Mouse (Mus musculus): Measurements from ENCODE around the gene Fabp6. TPM values are rescaled to one million over a fixed set of nuclear protein-coding genes. Genes with fewer than 3 reads are reported as not detected.

Gene Fabp6
- not detected in 2 replicates for polyA plus RNA-seq (2014; fragmentation: Nextera tagmentation; extraction: Ambion mirVana)

- WGBS = 80% methylated on average over 5 of the region's 5 CpGs
- no peak within 1 kb of the TSS for H3K4me3 ChIP-seq (ENCODE audit: low read depth, low read length)
- TF ChIP-seq CTCF (IDR thresholded peaks at IDR 0.05; ENCODE audit: low read depth) = no peak
- no peaks in the 10 kb centered on the region for H3K9me3 ChIP-seq (ENCODE audit: low read depth, low read length)
- H3K9ac ChIP-seq = no peak within 1 kb of the TSS
- H3K4me1 ChIP-seq (ENCODE audit: insufficient read depth) = no peaks in the 10 kb centered on the region
- no peak for DNase-seq
- H3K4me2 ChIP-seq = no peak within 1 kb of the TSS
- no peak for ATAC-seq (ENCODE audit: insufficient read depth)
- no peak within 1 kb of the TSS for H3K27ac ChIP-seq (ENCODE audit: low read depth)
- H3K36me3 ChIP-seq (ENCODE audit: insufficient read depth) = no peaks in the 10 kb centered on the region
- no peaks in the 10 kb centered on the region for H3K27me3 ChIP-seq (ENCODE audit: insufficient read depth, low read length)
Observed at GRCm38 (mm10) chr11:43601440-43601839, at the start of gene Fabp6. Gene Fabp6 (minus strand): TSS chr11:43601540.

DNA sequence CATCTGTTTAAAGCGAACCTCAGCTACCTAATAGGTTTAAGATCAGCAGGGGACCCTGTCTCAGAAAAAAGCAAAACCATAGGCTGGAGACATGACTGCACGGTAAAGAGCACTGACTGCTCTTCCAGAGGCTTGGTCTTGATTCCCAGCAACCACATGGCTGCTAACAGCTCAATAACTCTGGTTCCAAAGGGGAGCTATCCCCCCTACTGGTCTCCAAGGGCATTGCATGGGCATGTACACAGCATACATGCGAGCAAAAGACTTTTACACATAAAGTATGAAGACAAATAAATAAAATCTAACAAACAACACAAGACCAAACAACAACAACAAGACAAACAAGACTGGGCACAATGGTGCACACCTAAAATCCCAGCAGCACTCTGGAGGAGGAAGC lies 43.9 kb upstream of the Fabp6 start:
- H3K4me2 ChIP-seq = no peak overlapping the region
- TF ChIP-seq CTCF (IDR thresholded peaks at IDR 0.05; ENCODE audit: low read depth) = peak; percentile 37
- peaks cover 8% of the 10 kb centered on the region for H3K4me1 ChIP-seq (ENCODE audit: insufficient read depth)
- no peak overlapping the region for H3K27ac ChIP-seq (ENCODE audit: low read depth)
- H3K36me3 ChIP-seq (ENCODE audit: insufficient read depth) = no peaks in the 10 kb centered on the region
- no peak overlapping the region for H3K9ac ChIP-seq
- 90% methylated on average over 3 of the region's 3 CpGs for WGBS
- no peaks in the 10 kb centered on the region for H3K27me3 ChIP-seq (ENCODE audit: insufficient read depth, low read length)
- ATAC-seq (ENCODE audit: insufficient read depth) (no peak), DNase-seq (no peak)
- H3K4me3 ChIP-seq (ENCODE audit: low read depth, low read length) = no peak overlapping the region
- H3K9me3 ChIP-seq (ENCODE audit: low read depth, low read length) = no peaks in the 10 kb centered on the region

GRCm38 (mm10) chr11:43643180-43643591 lies 41.8 kb upstream of the Fabp6 start:
- ATAC-seq (ENCODE audit: insufficient read depth) (peak; percentile 89), DNase-seq (peak; percentile 82)
- Histone ChIP-seq H3K36me3 (ENCODE audit: insufficient read depth) (no peaks in the 10 kb centered on the region), H3K9me3 (ENCODE audit: low read depth, low read length) (no peaks in the 10 kb centered on the region), H3K27ac (ENCODE audit: low read depth) (peak overlapping the region; percentile 58; the same call in 1 of the 2 replicates), H3K9ac (no peak overlapping the region), H3K4me2 (no peak overlapping the region), H3K27me3 (ENCODE audit: insufficient read depth, low read length) (no peaks in the 10 kb centered on the region), H3K4me3 (ENCODE audit: low read depth, low read length) (no peak overlapping the region), H3K4me1 (ENCODE audit: insufficient read depth) (peaks cover 8% of the 10 kb centered on the region)
- 14% methylated on average over 2 of the region's 2 CpGs for WGBS
- no peak for TF ChIP-seq CTCF (IDR thresholded peaks at IDR 0.05; ENCODE audit: low read depth)

DNA sequence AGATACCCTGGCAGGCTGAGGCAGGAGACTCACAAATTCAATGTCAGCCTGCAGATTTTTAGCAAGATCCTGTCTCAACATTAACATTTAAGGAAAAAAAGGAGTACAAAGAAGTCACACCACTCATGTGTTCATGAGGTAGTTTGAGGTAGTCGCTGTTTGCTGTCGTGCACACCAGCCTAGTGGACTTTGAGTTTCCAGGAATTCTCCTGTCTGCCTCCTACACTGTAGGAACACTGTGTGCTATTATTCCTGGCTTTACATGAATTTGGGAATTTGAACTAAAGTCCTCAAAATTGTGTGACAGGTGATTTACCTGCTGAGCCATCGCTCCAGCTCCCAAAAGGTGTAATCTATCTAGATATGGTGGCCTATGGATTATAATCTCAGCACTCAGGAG lies 37.1 kb upstream of the Fabp6 start:
- Histone ChIP-seq H3K27ac (ENCODE audit: low read depth) (no peak overlapping the region), H3K4me3 (ENCODE audit: low read depth, low read length) (no peak overlapping the region), H3K36me3 (ENCODE audit: insufficient read depth) (no peaks in the 10 kb centered on the region), H3K27me3 (ENCODE audit: insufficient read depth, low read length) (no peaks in the 10 kb centered on the region), H3K9me3 (ENCODE audit: low read depth, low read length) (no peaks in the 10 kb centered on the region), H3K4me2 (no peak overlapping the region), H3K9ac (no peak overlapping the region), H3K4me1 (ENCODE audit: insufficient read depth) (peaks cover 15% of the 10 kb centered on the region)
- no peak for ATAC-seq (ENCODE audit: insufficient read depth)
- 91% methylated on average over 3 of the region's 3 CpGs for WGBS
- no peak for TF ChIP-seq CTCF (IDR thresholded peaks at IDR 0.05; ENCODE audit: low read depth)
- DNase-seq = no peak

DNA sequence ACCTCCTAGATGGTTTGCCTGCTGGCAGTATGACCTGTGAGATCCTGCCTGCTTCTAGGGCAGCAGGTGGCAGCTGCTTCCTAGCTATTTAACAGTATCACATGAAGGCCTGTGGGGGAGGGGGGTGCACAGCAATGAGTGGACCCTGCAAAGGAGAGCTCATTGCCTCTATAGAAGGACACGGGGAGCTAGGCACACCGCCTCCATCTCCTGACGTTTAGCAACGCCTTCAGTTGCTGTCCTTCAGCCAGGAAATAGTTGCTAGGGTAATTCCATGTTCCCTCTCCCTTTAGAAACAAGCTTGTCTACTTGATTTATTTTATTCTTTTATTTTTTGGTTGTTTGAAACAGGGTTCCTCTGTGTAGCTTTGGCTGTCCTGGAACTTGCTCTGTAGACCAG lies 35.4 kb upstream of the Fabp6 start:
- no peaks in the 10 kb centered on the region for H3K36me3 ChIP-seq (ENCODE audit: insufficient read depth)
- no peak overlapping the region for H3K4me2 ChIP-seq
- TF ChIP-seq CTCF (IDR thresholded peaks at IDR 0.05; ENCODE audit: low read depth) = no peak
- no peak for ATAC-seq (ENCODE audit: insufficient read depth)
- no peak overlapping the region for H3K4me3 ChIP-seq (ENCODE audit: low read depth, low read length)
- WGBS = 68% methylated on average over 4 of the region's 4 CpGs
- H3K4me1 ChIP-seq (ENCODE audit: insufficient read depth) = peaks cover 8% of the 10 kb centered on the region; the same call in 1 of the 2 replicates
- no peak overlapping the region for H3K27ac ChIP-seq (ENCODE audit: low read depth)
- no peaks in the 10 kb centered on the region for H3K9me3 ChIP-seq (ENCODE audit: low read depth, low read length)
- DNase-seq = no peak
- H3K9ac ChIP-seq = no peak overlapping the region
- no peaks in the 10 kb centered on the region for H3K27me3 ChIP-seq (ENCODE audit: insufficient read depth, low read length)

DNA sequence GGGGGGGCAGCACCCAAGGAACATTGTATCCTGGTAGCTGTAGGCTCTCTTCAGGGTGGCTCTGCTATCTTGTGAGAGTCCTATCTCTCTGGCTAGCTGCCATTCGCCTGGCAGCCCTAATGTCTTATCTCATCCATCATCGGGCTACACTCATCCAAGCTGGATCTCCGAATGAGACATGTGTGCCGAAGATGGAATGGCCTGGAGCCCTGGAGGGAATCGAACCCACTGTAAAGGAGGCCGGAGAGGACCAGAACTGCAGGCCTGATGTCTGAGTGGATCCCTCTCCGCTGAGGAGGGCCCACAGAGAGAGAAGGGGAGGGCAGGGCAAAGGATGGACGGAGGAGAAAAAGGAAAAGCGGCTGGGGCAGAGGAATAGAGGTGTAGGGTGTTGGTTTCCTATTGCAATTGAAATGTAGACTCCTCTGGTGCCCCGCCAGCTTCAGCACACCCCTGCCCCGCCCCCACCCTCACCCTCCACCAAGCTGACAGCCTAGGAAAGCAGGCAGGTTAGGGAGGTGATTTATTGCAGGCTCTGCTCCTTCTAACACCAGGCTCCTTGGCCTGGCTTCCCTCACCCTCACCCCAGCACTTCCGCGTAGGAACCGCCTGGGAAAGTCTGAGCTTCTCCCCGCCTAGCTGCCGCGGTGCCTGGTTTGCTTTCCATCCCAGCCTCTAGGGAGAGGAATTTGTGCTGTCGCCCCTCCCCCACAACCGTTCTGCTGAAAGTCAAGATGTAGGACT lies 32.5 kb upstream of the Fabp6 start:
- DNase-seq (peak; percentile 90), ATAC-seq (ENCODE audit: insufficient read depth) (peak; percentile 84)
- no peaks in the 10 kb centered on the region for H3K27me3 ChIP-seq (ENCODE audit: insufficient read depth, low read length)
- peak overlapping the region; percentile 44 for H3K27ac ChIP-seq (ENCODE audit: low read depth)
- H3K36me3 ChIP-seq (ENCODE audit: insufficient read depth) = no peaks in the 10 kb centered on the region
- peak; percentile 16; the same call in 1 of the 2 replicates for TF ChIP-seq CTCF (IDR thresholded peaks at IDR 0.05; ENCODE audit: low read depth)
- H3K4me3 ChIP-seq (ENCODE audit: low read depth, low read length) = no peak overlapping the region
- peak overlapping the region; percentile 37; the same call in 1 of the 2 replicates for H3K9ac ChIP-seq
- H3K9me3 ChIP-seq (ENCODE audit: low read depth, low read length) = no peaks in the 10 kb centered on the region
- peak overlapping the region; percentile 50 for H3K4me2 ChIP-seq
- WGBS = 10% methylated on average over 19 of the region's 19 CpGs
- H3K4me1 ChIP-seq (ENCODE audit: insufficient read depth) = peaks cover 8% of the 10 kb centered on the region; the same call in 1 of the 2 replicates

DNA sequence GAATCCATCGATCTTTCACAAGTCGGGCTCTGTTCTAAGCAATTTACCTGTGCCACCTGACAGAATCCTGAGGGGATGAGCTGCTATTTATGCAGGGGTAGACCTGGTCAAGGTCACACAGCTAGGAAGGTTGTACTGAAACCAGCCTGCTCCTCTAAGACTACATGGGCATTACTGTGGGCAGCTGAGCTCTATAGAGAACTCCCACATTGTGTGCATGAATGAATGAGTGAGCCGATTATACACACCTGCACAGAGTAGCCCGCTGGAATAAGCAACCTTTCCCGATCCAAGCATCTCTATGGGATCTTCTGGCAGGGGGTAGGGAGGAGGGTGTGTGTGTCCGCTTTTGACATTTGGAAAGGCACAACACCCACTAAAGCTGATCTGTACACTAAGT lies 31.8 kb upstream of the Fabp6 start:
- no peaks in the 10 kb centered on the region for H3K36me3 ChIP-seq (ENCODE audit: insufficient read depth)
- H3K9me3 ChIP-seq (ENCODE audit: low read depth, low read length) = no peaks in the 10 kb centered on the region
- no peak overlapping the region for H3K27ac ChIP-seq (ENCODE audit: low read depth)
- peaks cover 8% of the 10 kb centered on the region; the same call in 1 of the 2 replicates for H3K4me1 ChIP-seq (ENCODE audit: insufficient read depth)
- H3K4me3 ChIP-seq (ENCODE audit: low read depth, low read length) = no peak overlapping the region
- ATAC-seq (ENCODE audit: insufficient read depth) (peak; percentile 3; the same call in 1 of the 2 replicates), DNase-seq (no peak)
- H3K4me2 ChIP-seq = no peak overlapping the region
- H3K9ac ChIP-seq = no peak overlapping the region
- 73% methylated on average over 6 of the region's 6 CpGs for WGBS
- TF ChIP-seq CTCF (IDR thresholded peaks at IDR 0.05; ENCODE audit: low read depth) = no peak
- H3K27me3 ChIP-seq (ENCODE audit: insufficient read depth, low read length) = no peaks in the 10 kb centered on the region

Data from lung, embryonic 14.5 days (tissue).